In genomic region chr2:120046486-120047310, GRCm38 (mm10) we compare ENCODE assay signal across 11 mouse cellular contexts. TPM values are rescaled to one million over a fixed set of nuclear protein-coding genes. Genes with fewer than 3 reads are reported as not detected.
A peak's percentile ranks its signal among the peaks of the same experiment; 100 is the strongest.
DNase-seq lines count a peak whose midpoint lies in the region; ATAC-seq lines count a peak whose summit lies in the region.
"Had no signal": no experiment of that assay in that cellular context is flagged by ENCODE, and none has a peak within 500 bp of the region (broad histone marks: within the 10 kb centered on the region; RNA-seq: fewer than 3 reads in every experiment).

No protein-coding gene starts in this region.

- H3K4me1 ChIP-seq in hindbrain, embryonic 10.5 days (replicated peaks), result peaks cover 27% of the 10 kb centered on the region
- H3K4me1 ChIP-seq in hindbrain, embryonic 16.5 days (ENCODE audit: control insufficient read depth, insufficient read depth, low read depth, low read length), result no peaks in the 10 kb centered on the region
- H3K4me1 ChIP-seq in limb, embryonic 10.5 days, result peaks cover 28% of the 10 kb centered on the region

- DNase-seq in hindbrain, embryonic 10.5 days (ENCODE audit: low spot score), result no peak
- peak; percentile 78 for DNase-seq in right cerebral cortex, adult 18-20 months
- DNase-seq in right cerebral cortex, postnatal 4 days, result no peak
- no peak for DNase-seq in limb, embryonic 10.5 days (ENCODE audit: low spot score)
- peak; percentile 15 for DNase-seq in yolk sac, embryonic 10.5 days (ENCODE audit: low spot score)
- no peak for DNase-seq in adrenal gland, postnatal 14 days
- no peak for DNase-seq in retina, embryonic 14.5 days (ENCODE audit: low spot score)
- DNase-seq: cerebellum, adult 9-11 months; liver, embryonic 13.5 days; thymus, postnatal 25 days had no signal

- H3K36me3 ChIP-seq in hindbrain, embryonic 10.5 days, result peaks cover 12% of the 10 kb centered on the region
- no peaks in the 10 kb centered on the region; the same call in 1 of the 2 replicates for H3K36me3 ChIP-seq in hindbrain, embryonic 16.5 days (ENCODE audit: control insufficient read depth, insufficient read depth, low read length)
- peaks cover 10% of the 10 kb centered on the region for H3K36me3 ChIP-seq in limb, embryonic 10.5 days

- 72% methylated on average over 14 of the region's 14 CpGs for WGBS in hindbrain, embryonic 10.5 days
- 61% methylated on average over 14 of the region's 14 CpGs for WGBS in hindbrain, embryonic 16.5 days
- WGBS in limb, embryonic 10.5 days, result 72% methylated on average over 14 of the region's 14 CpGs

- H3K4me3 ChIP-seq in hindbrain, embryonic 10.5 days, result no peak overlapping the region
- no peak overlapping the region for H3K4me3 ChIP-seq in hindbrain, embryonic 16.5 days (ENCODE audit: low read length)
- no peak overlapping the region for H3K4me3 ChIP-seq in limb, embryonic 10.5 days
- H3K4me3 ChIP-seq: liver, embryonic 13.5 days had no signal

- H3K27ac ChIP-seq in hindbrain, embryonic 10.5 days, result peak overlapping the region; percentile 23; the same call in 1 of the 2 replicates
- no peak overlapping the region for H3K27ac ChIP-seq in hindbrain, embryonic 16.5 days (ENCODE audit: low read depth, low read length)
- H3K27ac ChIP-seq in limb, embryonic 10.5 days, result peak overlapping the region; percentile 5; the same call in 1 of the 2 replicates
- H3K27ac ChIP-seq: liver, embryonic 13.5 days had no signal

- no peaks in the 10 kb centered on the region for H3K27me3 ChIP-seq in hindbrain, embryonic 10.5 days (ENCODE audit: insufficient read depth, poor library complexity, severe bottlenecking)
- no peaks in the 10 kb centered on the region for H3K27me3 ChIP-seq in hindbrain, embryonic 16.5 days (replicated peaks; ENCODE audit: control insufficient read depth, insufficient read depth, low read length)
- H3K27me3 ChIP-seq in limb, embryonic 10.5 days (ENCODE audit: low read depth, poor library complexity, severe bottlenecking), result no peaks in the 10 kb centered on the region

- H3K9ac ChIP-seq in hindbrain, embryonic 16.5 days (ENCODE audit: low read depth, low read length), result no peak overlapping the region
- H3K9ac ChIP-seq: liver, embryonic 13.5 days had no signal

- no peak for ATAC-seq in hindbrain, embryonic 16.5 days

- H3K9me3 ChIP-seq in hindbrain, embryonic 10.5 days, result no peaks in the 10 kb centered on the region
- H3K9me3 ChIP-seq in hindbrain, embryonic 16.5 days (ENCODE audit: control insufficient read depth, low read length), result no peaks in the 10 kb centered on the region
- H3K9me3 ChIP-seq in limb, embryonic 10.5 days (replicated peaks), result no peaks in the 10 kb centered on the region
- H3K9me3 ChIP-seq: liver, embryonic 13.5 days had no signal

- H3K4me2 ChIP-seq in hindbrain, embryonic 16.5 days (ENCODE audit: low read length), result no peak overlapping the region
- H3K4me2 ChIP-seq: liver, embryonic 13.5 days had no signal

RNA-seq across cellular contexts. Expression of gene Pla2g4b, which starts 13.5 kb away (rescaled TPM):
- 3.2 and 3.8 TPM in 2 replicates for polyA plus RNA-seq in hindbrain, embryonic 10.5 days (2016; fragmentation: Nextera tagmentation; extraction: Ambion mirVana)
- 1.9 and 4.0 TPM in 2 replicates for polyA plus RNA-seq in hindbrain, embryonic 16.5 days (2015; fragmentation: Nextera tagmentation; extraction: Ambion mirVana)
- polyA plus RNA-seq in limb, embryonic 10.5 days (2016; fragmentation: Nextera tagmentation; extraction: Ambion mirVana), result 1.4 and 3.9 TPM in 2 replicates
- total RNA-seq in adrenal gland, postnatal 14 days (2021), result 2.9 and 4.8 TPM in 2 replicates

RNA-seq across cellular contexts. Expression of gene Gm28042, which starts 19.4 kb away (rescaled TPM):
- polyA plus RNA-seq in hindbrain, embryonic 10.5 days (2016; fragmentation: Nextera tagmentation; extraction: Ambion mirVana), result 3.3 and 6.0 TPM in 2 replicates
- 3.7 and 5.3 TPM in 2 replicates for polyA plus RNA-seq in hindbrain, embryonic 16.5 days (2015; fragmentation: Nextera tagmentation; extraction: Ambion mirVana)
- polyA plus RNA-seq in limb, embryonic 10.5 days (2016; fragmentation: Nextera tagmentation; extraction: Ambion mirVana), result 3.6 and 4.3 TPM in 2 replicates
- total RNA-seq in adrenal gland, postnatal 14 days (2021), result 0.85 and 1.2 TPM in 2 replicates

RNA-seq across cellular contexts. Expression of gene Jmjd7, which starts 19.4 kb away (rescaled TPM):
- 24.2 and 25.1 TPM in 2 replicates for polyA plus RNA-seq in hindbrain, embryonic 10.5 days (2016; fragmentation: Nextera tagmentation; extraction: Ambion mirVana)
- 17.0 and 17.7 TPM in 2 replicates for polyA plus RNA-seq in hindbrain, embryonic 16.5 days (2015; fragmentation: Nextera tagmentation; extraction: Ambion mirVana)
- 19.8 and 25.1 TPM in 2 replicates for polyA plus RNA-seq in limb, embryonic 10.5 days (2016; fragmentation: Nextera tagmentation; extraction: Ambion mirVana)
- 8.3 and 12.1 TPM in 2 replicates for total RNA-seq in adrenal gland, postnatal 14 days (2021)

Comparison
In these comparisons a context has a peak if more than half of its experiments do, and no peak if none do; other contexts are left out.
1. DNase-seq: peak in right cerebral cortex, adult 18-20 months (single experiment) and yolk sac, embryonic 10.5 days (single experiment); none in hindbrain, embryonic 10.5 days (single experiment), right cerebral cortex, postnatal 4 days (single experiment), limb, embryonic 10.5 days (single experiment), adrenal gland, postnatal 14 days (single experiment) and retina, embryonic 14.5 days (single experiment).